Mouse (Mus musculus) heart, postnatal 0 days (tissue): ENCODE data around the gene Syn3.

Experiments
- CTCF ChIP-seq: IDR thresholded peaks from 2 replicates; pipeline ENCODE4 v1.5.1; 2016; ENCODE audit warnings: antibody characterized with exemption, control low read depth, low read depth
- EP300 ChIP-seq: IDR thresholded peaks from 2 replicates; pipeline ENCODE4 v1.6.1; 2016; ENCODE audit warnings: antibody characterized with exemption, low read depth

- TF ChIP-seq CTCF (no peak), EP300 (no peak)
Measured at GRCm38 (mm10) chr10:86216836-86217235, 281.9 kb downstream of the Syn3 start.
